Comparison of ENCODE assay signal across 25 mouse cellular contexts in genomic region chr10:94161051-94161765, GRCm38 (mm10). TPM values are rescaled to one million over a fixed set of nuclear protein-coding genes. Genes with fewer than 3 reads are reported as not detected.
DNase-seq lines count a peak whose midpoint lies in the region; ATAC-seq lines count a peak whose summit lies in the region.
"Had no signal": no experiment of that assay in that cellular context is flagged by ENCODE, and none has a peak within 500 bp of the region (broad histone marks: within the 10 kb centered on the region; RNA-seq: fewer than 3 reads in every experiment).

No protein-coding gene starts in this region.

- H3K9me3 ChIP-seq in forebrain, embryonic 10.5 days, result no peaks in the 10 kb centered on the region
- H3K9me3 ChIP-seq: embryonic facial prominence, embryonic 12.5 days; embryonic facial prominence, embryonic 15.5 days; hindbrain, embryonic 12.5 days; hindbrain, embryonic 15.5 days had no signal

- DNase-seq in heart, adult 11 months, result peak; percentile 68
- DNase-seq in heart, adult 18-20 months, result no peak
- peak; percentile 7 for DNase-seq in testis, postnatal 10 days (ENCODE audit: low spot score)
- DNase-seq in testis, postnatal 14 days (ENCODE audit: low spot score), result no peak
- DNase-seq in ZHBTc4 (ENCODE audit: low read depth, low spot score), result peak; percentile 34
- DNase-seq in gastrocnemius, adult 18-20 months (ENCODE audit: low spot score), result no peak
- no peak for DNase-seq in forebrain, embryonic 10.5 days (ENCODE audit: extremely low spot score, low spot score)
- DNase-seq: adrenal gland, postnatal 14 days; B cell, adult 2 months; cerebellum, adult 11 months; cerebellum, adult 2 months; cerebellum, adult 9-11 months; cerebellum, postnatal 25 days; forebrain, postnatal 0 days; gastrocnemius, postnatal 25 days had no signal

- H3K27me3 ChIP-seq in forebrain, embryonic 10.5 days (ENCODE audit: poor library complexity, severe bottlenecking), result no peaks in the 10 kb centered on the region
- H3K27me3 ChIP-seq: CH12.LX; embryonic facial prominence, embryonic 12.5 days; embryonic facial prominence, embryonic 15.5 days; hindbrain, embryonic 12.5 days; hindbrain, embryonic 15.5 days had no signal

- H3K4me1 ChIP-seq in forebrain, embryonic 10.5 days, result no peaks in the 10 kb centered on the region
- H3K4me1 ChIP-seq: embryonic facial prominence, embryonic 12.5 days; embryonic facial prominence, embryonic 15.5 days; hindbrain, embryonic 12.5 days; hindbrain, embryonic 15.5 days had no signal

- peak; percentile 35; the same call in 1 of the 2 replicates for ATAC-seq in megakaryocyte-erythroid progenitor cell, adult 5-6 weeks (replicated peaks; ENCODE audit: low FRiP score, low TSS enrichment, poor library complexity, severe bottlenecking)
- ATAC-seq: activated CD4-positive, CD25-positive, alpha-beta regulatory T cell, adult 4 months; forebrain, embryonic 14.5 days; forebrain, postnatal 0 days; intestine, postnatal 0 days had no signal

- 91% methylated on average over 5 of the region's 5 CpGs for WGBS in forebrain, embryonic 10.5 days

- no peak overlapping the region for H3K27ac ChIP-seq in forebrain, embryonic 10.5 days
- H3K27ac ChIP-seq: embryonic facial prominence, embryonic 12.5 days; embryonic facial prominence, embryonic 15.5 days; hindbrain, embryonic 12.5 days; hindbrain, embryonic 15.5 days had no signal

- H3K4me3 ChIP-seq in forebrain, embryonic 10.5 days, result no peak overlapping the region
- H3K4me3 ChIP-seq: embryonic facial prominence, embryonic 12.5 days; embryonic facial prominence, embryonic 15.5 days; erythroblast, embryonic 14.5 days; hindbrain, embryonic 12.5 days; hindbrain, embryonic 15.5 days had no signal

- peaks cover 89% of the 10 kb centered on the region for H3K36me3 ChIP-seq in forebrain, embryonic 10.5 days (replicated peaks)

RNA-seq across cellular contexts. Expression of gene Nr2c1, which starts 13.4 kb away (rescaled TPM):
- total RNA-seq in heart, adult 18-20 months (2021), result 1 to 10 TPM; 5.2 to 7.3 TPM
- 5.5 and 8.2 TPM in 2 replicates for total RNA-seq in megakaryocyte-erythroid progenitor cell, adult 5-6 weeks (2014; fragmentation: Nextera tagmentation)
- total RNA-seq in megakaryocyte-erythroid progenitor cell, adult 5-6 weeks (2017), result 2.2 and 7.4 TPM in 2 replicates
- total RNA-seq in gastrocnemius, adult 18-20 months (2021), result 1 to 10 TPM; 5.6 to 6.3 TPM
- 11.0 and 11.3 TPM in 2 replicates for polyA plus RNA-seq in forebrain, embryonic 10.5 days (2016; fragmentation: Nextera tagmentation; extraction: Ambion mirVana)

RNA-seq across cellular contexts. Expression of gene Ndufa12, which starts 37.3 kb away (rescaled TPM):
- 100 to 1,000 TPM; 821 to 864 TPM for total RNA-seq in heart, adult 18-20 months (2021)
- 213 and 250 TPM in 2 replicates for total RNA-seq in megakaryocyte-erythroid progenitor cell, adult 5-6 weeks (2014; fragmentation: Nextera tagmentation)
- total RNA-seq in megakaryocyte-erythroid progenitor cell, adult 5-6 weeks (2017), result 394 and 524 TPM in 2 replicates
- total RNA-seq in gastrocnemius, adult 18-20 months (2021), result 100 to 1,000 TPM; 643 to 673 TPM
- 575 and 590 TPM in 2 replicates for polyA plus RNA-seq in forebrain, embryonic 10.5 days (2016; fragmentation: Nextera tagmentation; extraction: Ambion mirVana)

Comparison
In these comparisons a context has a peak if more than half of its experiments do, and no peak if none do; other contexts are left out.
1. DNase-seq: peak in heart, adult 11 months (single experiment), testis, postnatal 10 days (single experiment) and ZHBTc4 (single experiment); none in heart, adult 18-20 months (0 of 2), testis, postnatal 14 days (single experiment), gastrocnemius, adult 18-20 months (single experiment) and forebrain, embryonic 10.5 days (single experiment).